Mouse (Mus musculus): Measurements from ENCODE around the gene Atp5l.

DNA sequence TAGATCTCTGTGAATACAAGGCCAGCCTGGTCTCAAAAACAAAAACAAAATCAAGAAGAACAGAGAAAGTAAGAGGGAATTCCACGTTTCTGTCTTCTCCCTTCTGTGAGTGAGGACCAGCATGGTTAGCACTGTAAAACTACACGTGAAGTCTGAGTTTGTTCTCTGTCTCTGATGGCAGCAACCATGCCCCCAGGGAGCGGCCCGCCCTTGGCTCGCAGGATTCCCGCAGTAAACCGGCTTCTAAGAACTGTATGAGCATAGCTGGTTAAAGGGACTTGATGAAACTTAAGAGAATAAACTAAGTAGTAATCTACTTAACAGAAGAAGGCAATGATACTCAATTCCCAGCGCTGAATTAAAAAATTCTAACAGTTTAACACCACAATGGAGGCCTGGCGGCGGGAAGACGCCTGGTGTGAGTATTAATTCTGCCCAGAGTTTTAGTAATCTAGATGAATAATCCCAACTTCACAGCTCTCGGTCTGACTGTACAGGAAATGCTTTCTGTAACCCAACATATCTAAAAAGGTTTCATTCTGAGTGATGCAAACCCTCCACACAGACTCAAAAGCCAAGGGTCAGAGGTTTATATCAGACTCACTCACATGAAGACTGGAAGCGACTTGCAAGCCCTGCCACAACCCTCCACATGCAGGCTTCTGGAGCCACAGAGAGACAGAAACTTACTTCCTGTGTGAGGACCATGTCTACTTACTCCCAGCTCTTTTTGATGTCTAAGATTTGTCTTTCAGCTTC lies 52.0 kb downstream of the Atp5l start:
- TF ChIP-seq POLR2A (IDR thresholded peaks at IDR 0.05; ENCODE audit: borderline replicate concordance, extremely low read depth, low read depth, low read length) (no peak), CTCF (IDR thresholded peaks at IDR 0.05; ENCODE audit: insufficient read depth, low read length) (no peak)

Data from lung, adult 2 months (tissue).